Mouse (Mus musculus) inflammation-experienced regulatory T-cells (primary cell): Measurements from ENCODE around the gene Gm11567. TPM values are rescaled to one million over a fixed set of nuclear protein-coding genes. Genes with fewer than 3 reads are reported as not detected.

Source experiments
- polyA plus RNA-seq, 2 experiments: library from polyadenylated mRNA; unstranded; fragments of 100-300 nt; shearing (Covaris generic); gene quantifications; one replicate each; pipeline ENCODE4 v1.2.1; 2017

The Gm11567 gene
- polyA plus RNA-seq = not detected

DNA sequence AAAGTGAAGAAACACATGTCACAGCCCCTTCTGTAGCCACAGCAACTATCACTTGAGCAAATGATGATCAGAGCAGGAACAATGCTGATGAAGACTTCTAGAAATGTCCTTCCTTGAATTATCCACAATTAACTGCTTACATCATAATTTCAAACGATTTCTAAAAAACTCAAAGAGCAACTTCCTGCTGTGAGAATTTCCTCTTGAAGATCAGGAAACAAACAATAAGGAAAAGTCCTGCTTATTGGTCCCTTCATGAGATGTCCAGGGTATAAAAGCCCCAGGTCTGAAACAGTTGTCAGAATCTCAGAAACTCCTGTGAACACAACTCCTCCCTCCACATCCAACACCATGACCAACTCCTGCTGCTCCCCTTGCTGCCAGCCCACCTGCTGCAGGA is at the start of gene Gm11567:
Gene Gm11567, plus strand, starts transcription at position 301 of the 400 bp plus-strand sequence.

DNA sequence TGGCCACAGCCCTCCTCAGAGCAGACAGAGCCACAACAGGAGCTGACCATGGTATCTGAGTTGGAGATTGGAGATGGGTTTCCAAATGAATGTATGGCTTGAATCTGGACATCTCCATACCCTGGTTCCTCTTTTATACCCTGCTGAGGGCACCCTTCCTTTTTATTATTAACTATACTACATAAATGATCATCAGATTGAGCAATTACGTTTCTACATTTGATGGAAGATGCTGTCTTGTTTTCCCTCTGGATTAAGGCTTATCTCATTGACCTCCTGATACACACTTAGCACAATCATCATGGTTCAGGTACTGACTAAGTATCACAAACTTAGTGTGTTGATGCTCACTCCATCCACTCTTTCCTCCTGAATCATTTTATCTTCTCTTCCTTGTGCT is 41.0 kb upstream of the Gm11567 start, which contains the start of gene 2300003K06Rik:
Gene 2300003K06Rik, minus strand, starts transcription at position 101 of the 400 bp plus-strand sequence.

DNA sequence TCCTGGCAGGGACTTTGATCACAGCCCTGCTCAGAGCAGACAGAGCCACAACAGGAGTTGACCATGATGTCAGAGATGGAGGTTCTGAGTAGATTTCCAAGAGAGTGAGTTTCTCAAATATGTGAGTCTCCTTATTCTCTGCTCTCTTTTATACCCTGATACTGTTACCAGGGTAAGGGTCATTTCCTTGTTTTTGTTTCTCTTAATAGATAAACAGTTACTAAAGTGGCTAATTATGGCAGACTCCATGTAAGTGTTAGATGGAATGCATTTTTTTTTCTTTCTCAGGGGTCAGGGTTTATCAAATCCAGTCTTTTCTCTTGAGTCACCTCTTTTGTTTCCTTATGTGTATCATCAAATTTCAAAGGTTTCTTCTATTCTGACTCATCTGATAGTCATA is 27.5 kb upstream of the Gm11567 start, which contains the start of gene Krtap4-16:
Gene Krtap4-16, minus strand, starts transcription at position 101 of the 400 bp plus-strand sequence.

DNA sequence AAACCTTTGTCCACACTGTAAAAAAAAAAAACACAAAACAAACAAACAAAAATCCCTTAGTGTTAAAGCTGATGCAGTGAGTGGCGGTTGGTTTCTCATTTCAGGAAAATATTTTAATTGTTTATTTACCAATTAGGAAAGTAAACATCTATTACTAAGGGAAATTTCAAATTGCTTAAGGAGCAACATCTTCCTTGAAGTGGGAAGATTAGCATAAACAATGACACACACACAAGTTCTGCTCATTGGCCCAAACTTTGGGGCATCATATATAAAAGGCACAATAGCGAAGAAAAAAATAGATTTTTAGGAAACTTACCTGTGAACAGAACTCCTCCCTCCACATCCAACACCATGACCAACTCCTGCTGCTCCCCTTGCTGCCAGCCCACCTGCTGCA is 21.4 kb upstream of the Gm11567 start, which contains the start of gene Gm11568:
Gene Gm11568, plus strand, starts transcription at position 301 of the 400 bp plus-strand sequence.

DNA sequence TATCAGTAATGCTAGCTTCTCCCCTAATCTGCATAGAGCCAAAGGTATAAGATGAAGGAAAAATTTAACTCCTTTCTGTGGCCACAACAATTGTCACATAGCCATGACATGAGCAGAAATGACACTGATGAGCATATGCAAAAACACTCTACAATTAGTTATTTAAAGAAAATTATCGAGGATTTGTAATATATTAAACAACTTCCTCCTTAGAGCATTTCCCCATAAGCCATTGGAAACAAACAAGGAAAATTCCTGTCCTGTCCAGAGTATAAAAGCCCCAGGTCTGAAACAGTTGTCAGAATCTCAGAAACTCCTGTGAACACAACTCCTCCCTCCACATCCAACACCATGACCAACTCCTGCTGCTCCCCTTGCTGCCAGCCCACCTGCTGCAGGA is 14.8 kb upstream of the Gm11567 start, which contains the start of gene Gm11559:
Gene Gm11559, plus strand, starts transcription at position 301 of the 400 bp plus-strand sequence.

DNA sequence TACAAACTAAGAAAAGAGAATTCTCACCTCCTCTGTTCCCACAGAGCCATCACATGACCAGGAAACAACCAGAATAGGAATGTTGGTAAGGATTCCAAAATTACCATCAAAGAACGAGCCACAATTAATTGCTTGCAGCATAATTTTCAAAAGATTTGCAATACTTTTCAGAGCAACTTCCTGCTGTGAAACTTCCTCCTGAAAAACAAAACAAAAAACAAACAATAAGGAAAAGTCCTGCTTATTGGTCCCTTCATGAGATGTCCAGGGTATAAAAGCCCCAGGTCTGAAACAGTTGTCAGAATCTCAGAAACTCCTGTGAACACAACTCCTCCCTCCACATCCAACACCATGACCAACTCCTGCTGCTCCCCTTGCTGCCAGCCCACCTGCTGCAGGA is 5.9 kb upstream of the Gm11567 start, which contains the start of gene Krtap9-1:
Gene Krtap9-1, plus strand, starts transcription at position 301 of the 400 bp plus-strand sequence.

DNA sequence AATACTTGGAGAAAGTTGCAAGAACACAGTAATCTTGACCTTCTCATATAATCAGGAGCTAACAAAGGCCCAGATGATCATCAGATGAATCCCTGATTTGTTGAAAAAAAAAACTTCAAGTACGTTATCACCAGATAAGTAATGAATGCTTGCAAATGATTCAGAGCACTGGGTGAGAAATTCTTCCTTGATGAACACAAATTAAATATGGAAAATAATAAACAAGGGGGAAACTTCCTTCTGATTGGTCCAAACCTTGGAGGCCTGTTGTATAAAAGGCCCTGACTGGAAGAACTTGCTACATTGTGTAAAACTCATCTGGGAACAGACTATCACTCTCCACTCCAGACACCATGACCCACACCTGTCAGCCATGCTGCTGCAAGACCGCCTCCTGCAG is 28.6 kb downstream of the Gm11567 start, which contains the start of gene Krtap31-1:
Gene Krtap31-1, plus strand, starts transcription at position 301 of the 400 bp plus-strand sequence.

DNA sequence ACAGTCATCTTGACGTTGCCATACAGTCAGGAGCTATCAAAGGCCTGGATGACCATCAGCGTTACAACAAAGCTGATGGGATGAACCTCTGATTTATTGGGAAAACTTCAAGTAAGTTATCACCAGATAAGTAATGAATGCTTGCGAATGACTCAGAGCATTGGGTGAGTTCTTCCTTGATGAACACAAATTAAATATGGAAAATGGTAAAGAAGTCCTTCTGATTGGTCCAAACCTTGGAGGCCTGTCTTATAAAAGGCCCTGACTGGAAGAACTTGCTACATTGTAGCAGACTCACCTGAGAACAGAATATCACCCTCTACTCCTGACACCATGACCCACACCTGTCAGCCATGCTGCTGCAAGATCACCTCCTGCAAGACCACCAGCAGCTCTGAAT is 35.5 kb downstream of the Gm11567 start, which contains the start of gene Gm11565:
Gene Gm11565, plus strand, starts transcription at position 301 of the 400 bp plus-strand sequence.

Other genes with a start within 250 kb of the Gm11567 start
- not detected for gene Krtap4-2, start 244.1 kb upstream of the Gm11567 start, polyA plus RNA-seq
- under 1 TPM in 1 of 2 experiments, not detected in 1; 0.16 TPM for gene Krtap4-7, start 235.1 kb upstream of the Gm11567 start, polyA plus RNA-seq
- gene Gm11555, start 229.0 kb upstream of the Gm11567 start, polyA plus RNA-seq = not detected
- not detected for gene Gm11563, start 220.2 kb upstream of the Gm11567 start, polyA plus RNA-seq
- not detected for gene Krtap4-6, start 213.2 kb upstream of the Gm11567 start, polyA plus RNA-seq
- gene Gm14190, start 188.4 kb upstream of the Gm11567 start, polyA plus RNA-seq = not detected
- gene Gm14180, start 144.9 kb upstream of the Gm11567 start, polyA plus RNA-seq = not detected
- gene Gm11595, start 106.3 kb upstream of the Gm11567 start, polyA plus RNA-seq = not detected
- under 1 TPM in 1 of 2 experiments, not detected in 1; 0.24 TPM for gene Krtap4-8, start 98.5 kb upstream of the Gm11567 start, polyA plus RNA-seq
- under 1 TPM in 1 of 2 experiments, not detected in 1; 0.28 TPM for gene Krtap4-9, start 94.0 kb upstream of the Gm11567 start, polyA plus RNA-seq
- gene Gm11596, start 85.7 kb upstream of the Gm11567 start, polyA plus RNA-seq = not detected
- gene Gm11569, start 80.3 kb upstream of the Gm11567 start, polyA plus RNA-seq = not detected
- not detected for gene Gm11554, start 74.7 kb upstream of the Gm11567 start, polyA plus RNA-seq
- gene Krtap4-13, start 69.3 kb upstream of the Gm11567 start, polyA plus RNA-seq = not detected
- gene Gm11564, start 63.5 kb upstream of the Gm11567 start, polyA plus RNA-seq = not detected
- gene 2300003K06Rik, start 41.1 kb upstream of the Gm11567 start, polyA plus RNA-seq = not detected
- under 1 TPM in 1 of 2 experiments, not detected in 1; 0.60 TPM for gene Krtap4-16, start 27.6 kb upstream of the Gm11567 start, polyA plus RNA-seq
- gene Gm11568, start 21.3 kb upstream of the Gm11567 start, polyA plus RNA-seq = not detected
- not detected for gene Gm11559, start 14.7 kb upstream of the Gm11567 start, polyA plus RNA-seq
- gene Krtap9-1, start 5.8 kb upstream of the Gm11567 start, polyA plus RNA-seq = not detected
- gene Krtap31-1, start 28.7 kb downstream of the Gm11567 start, polyA plus RNA-seq = not detected
- not detected for gene Gm11565, start 35.6 kb downstream of the Gm11567 start, polyA plus RNA-seq
- gene Krtap31-2, start 57.1 kb downstream of the Gm11567 start, polyA plus RNA-seq = not detected
- gene Krtap9-5, start 69.3 kb downstream of the Gm11567 start, polyA plus RNA-seq = not detected
- not detected for gene Krtap29-1, start 99.9 kb downstream of the Gm11567 start, polyA plus RNA-seq
- not detected for gene Krtap16-1, start 107.4 kb downstream of the Gm11567 start, polyA plus RNA-seq
- not detected for gene Krtap17-1, start 114.8 kb downstream of the Gm11567 start, polyA plus RNA-seq
- gene Krt33a, start 137.0 kb downstream of the Gm11567 start, polyA plus RNA-seq = not detected
- not detected for gene Krt33b, start 150.7 kb downstream of the Gm11567 start, polyA plus RNA-seq
- gene Krt34, start 162.4 kb downstream of the Gm11567 start, polyA plus RNA-seq = under 1 TPM in 1 of 2 experiments, not detected in 1; 0.92 TPM
- gene Krt31, start 171.4 kb downstream of the Gm11567 start, polyA plus RNA-seq = under 1 TPM; 0.19 to 0.24 TPM
- gene Krt32, start 209.0 kb downstream of the Gm11567 start, polyA plus RNA-seq = not detected
- gene Krt35, start 217.1 kb downstream of the Gm11567 start, polyA plus RNA-seq = under 1 TPM in 1 of 2 experiments, not detected in 1; 0.27 TPM
- under 1 TPM; 0.34 to 0.44 TPM for gene Krt36, start 226.4 kb downstream of the Gm11567 start, polyA plus RNA-seq
- gene Krt13, start 242.4 kb downstream of the Gm11567 start, polyA plus RNA-seq = under 1 TPM in 1 of 2 experiments, not detected in 1; 0.22 TPM